10 mouse cellular contexts compared by ENCODE assay signal in the genomic region with DNA sequence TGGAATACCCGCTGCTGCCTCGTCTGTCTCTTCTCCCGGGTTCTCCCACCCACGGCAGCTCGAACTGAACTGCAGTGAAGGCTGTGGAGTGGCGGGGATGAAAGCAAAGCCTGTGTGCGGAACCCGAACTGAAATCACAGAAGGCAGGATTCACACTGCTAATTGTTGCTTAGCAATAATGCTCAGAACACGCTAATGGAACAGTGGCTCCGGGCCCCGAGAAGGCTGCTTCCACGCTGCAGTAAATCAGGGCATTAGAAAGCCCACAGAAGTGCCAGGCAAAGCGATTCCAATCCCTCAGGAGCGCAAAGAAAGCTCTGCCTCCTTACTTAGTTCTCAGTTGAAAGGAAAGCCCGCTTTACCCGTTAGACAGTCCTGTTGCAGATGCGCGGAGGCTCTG.
A peak's percentile ranks its signal among the peaks of the same experiment; 100 is the strongest.
DNase-seq lines count a peak whose midpoint lies in the region; ATAC-seq and TF ChIP-seq lines count a peak whose summit lies in the region.
"Had no signal": no experiment of that assay in that cellular context is flagged by ENCODE, and none has a peak within 500 bp of the region (broad histone marks: within the 10 kb centered on the region; RNA-seq: fewer than 3 reads in every experiment).

No protein-coding gene starts in this region.

- H3K27ac ChIP-seq in testis, adult 2 months (ENCODE audit: control insufficient read depth, insufficient read depth, low read depth, low read length), result no peak overlapping the region
- peak overlapping the region; percentile 48; the same call in 1 of the 2 replicates for H3K27ac ChIP-seq in hindbrain, postnatal 0 days
- H3K27ac ChIP-seq in midbrain, embryonic 14.5 days (replicated peaks; ENCODE audit: low read depth, low read length), result peak overlapping the region; percentile 21; the same call in 1 of the 2 replicates
- H3K27ac ChIP-seq in kidney, embryonic 14.5 days (ENCODE audit: low read depth, low read length), result no peak overlapping the region

- WGBS in hindbrain, postnatal 0 days, result 36% methylated on average over 18 of the region's 18 CpGs
- 50% methylated on average over 18 of the region's 18 CpGs for WGBS in midbrain, embryonic 14.5 days
- 78% methylated on average over 18 of the region's 18 CpGs for WGBS in kidney, embryonic 14.5 days

- no peaks in the 10 kb centered on the region for H3K36me3 ChIP-seq in testis, adult 2 months (ENCODE audit: control insufficient read depth, insufficient read depth, low read length)
- no peaks in the 10 kb centered on the region for H3K36me3 ChIP-seq in hindbrain, postnatal 0 days (ENCODE audit: insufficient read depth, low read length)
- no peaks in the 10 kb centered on the region for H3K36me3 ChIP-seq in midbrain, embryonic 14.5 days (ENCODE audit: control insufficient read depth, insufficient read depth, low read length)
- H3K36me3 ChIP-seq in kidney, embryonic 14.5 days (ENCODE audit: control insufficient read depth, insufficient read depth, low read length), result no peaks in the 10 kb centered on the region

- H3K9me3 ChIP-seq in hindbrain, postnatal 0 days (ENCODE audit: low read length), result no peaks in the 10 kb centered on the region
- no peaks in the 10 kb centered on the region for H3K9me3 ChIP-seq in midbrain, embryonic 14.5 days (ENCODE audit: control insufficient read depth, low read length)
- no peaks in the 10 kb centered on the region for H3K9me3 ChIP-seq in kidney, embryonic 14.5 days (ENCODE audit: control insufficient read depth, low read length)

- ATAC-seq in hindbrain, postnatal 0 days, result no peak
- no peak for ATAC-seq in midbrain, embryonic 14.5 days (ENCODE audit: low FRiP score, low TSS enrichment)
- no peak for ATAC-seq in kidney, embryonic 14.5 days (ENCODE audit: low FRiP score, low TSS enrichment)
- ATAC-seq: Patski had no signal

- TF ChIP-seq CTCF in testis, adult 2 months (IDR thresholded peaks at IDR 0.05; ENCODE audit: control insufficient read depth, insufficient read depth, insufficient replicate concordance, low read depth, low read length), result no peak
- TF ChIP-seq CTCF in hindbrain, postnatal 0 days (IDR thresholded peaks at IDR 0.05; ENCODE audit: low read depth), result no peak

- no peaks in the 10 kb centered on the region for H3K27me3 ChIP-seq in testis, adult 2 months (ENCODE audit: control insufficient read depth, insufficient read depth, low read length)
- H3K27me3 ChIP-seq in hindbrain, postnatal 0 days (ENCODE audit: insufficient read depth, low read length), result no peaks in the 10 kb centered on the region
- H3K27me3 ChIP-seq in midbrain, embryonic 14.5 days (ENCODE audit: control insufficient read depth, insufficient read depth, low read length), result no peaks in the 10 kb centered on the region
- no peaks in the 10 kb centered on the region for H3K27me3 ChIP-seq in kidney, embryonic 14.5 days (ENCODE audit: control insufficient read depth, insufficient read depth, low read length)

- H3K9ac ChIP-seq in hindbrain, postnatal 0 days (replicated peaks; ENCODE audit: low read length), result no peak overlapping the region
- no peak overlapping the region for H3K9ac ChIP-seq in midbrain, embryonic 14.5 days (replicated peaks; ENCODE audit: low read length)
- no peak overlapping the region for H3K9ac ChIP-seq in kidney, embryonic 14.5 days (ENCODE audit: low read depth, low read length)

- peaks cover 4% of the 10 kb centered on the region; the same call in 1 of the 2 replicates for H3K4me1 ChIP-seq in testis, adult 2 months (ENCODE audit: control insufficient read depth, insufficient read depth, low read length)
- no peaks in the 10 kb centered on the region for H3K4me1 ChIP-seq in hindbrain, postnatal 0 days (ENCODE audit: insufficient read depth, low read length)
- no peaks in the 10 kb centered on the region for H3K4me1 ChIP-seq in midbrain, embryonic 14.5 days (ENCODE audit: control insufficient read depth, insufficient read depth, low read length)
- no peaks in the 10 kb centered on the region for H3K4me1 ChIP-seq in kidney, embryonic 14.5 days (ENCODE audit: control insufficient read depth, insufficient read depth, low read length)

- H3K4me3 ChIP-seq in testis, adult 2 months (ENCODE audit: control insufficient read depth, low read depth, low read length), result peak overlapping the region; percentile 8
- H3K4me3 ChIP-seq in hindbrain, postnatal 0 days (ENCODE audit: low read length), result peak overlapping the region; percentile 19
- H3K4me3 ChIP-seq in midbrain, embryonic 14.5 days (replicated peaks; ENCODE audit: low read depth, low read length), result 0 out of 2 replicates have a peak overlapping the region, but pooled peaks have one; percentile 2
- H3K4me3 ChIP-seq in kidney, embryonic 14.5 days (ENCODE audit: low read length), result no peak overlapping the region

- H3K4me2 ChIP-seq in hindbrain, postnatal 0 days (ENCODE audit: low read depth, low read length), result peak overlapping the region; percentile 51
- peak overlapping the region; percentile 35 for H3K4me2 ChIP-seq in midbrain, embryonic 14.5 days (ENCODE audit: low read length)
- no peak overlapping the region for H3K4me2 ChIP-seq in kidney, embryonic 14.5 days (replicated peaks; ENCODE audit: low read depth, low read length)

- DNase-seq in testis, postnatal 10 days (ENCODE audit: low spot score), result no peak
- peak; percentile 56 for DNase-seq in hindbrain, postnatal 0 days (ENCODE audit: low spot score)
- peak; percentile 64 for DNase-seq in midbrain, embryonic 14.5 days
- no peak for DNase-seq in adrenal gland, adult (ENCODE audit: inconsistent age in 2 of 2, low spot score in 1 of 2)
- DNase-seq in thymus, postnatal 0 days (ENCODE audit: low spot score), result no peak
- DNase-seq in urinary bladder, postnatal 10 days (ENCODE audit: low spot score), result no peak
- DNase-seq: thymus, postnatal 14 days had no signal

- TF ChIP-seq POLR2A in testis, adult 2 months (IDR thresholded peaks at IDR 0.05; ENCODE audit: control insufficient read depth, low read depth, low read length), result no peak

Comparison
In these comparisons a context has a peak if more than half of its experiments do, and no peak if none do; other contexts are left out.
1. H3K27ac ChIP-seq: peak in hindbrain, postnatal 0 days (single experiment) and midbrain, embryonic 14.5 days (single experiment); none in testis, adult 2 months (single experiment) and kidney, embryonic 14.5 days (single experiment).
2. DNase-seq: peak in hindbrain, postnatal 0 days (single experiment) and midbrain, embryonic 14.5 days (single experiment); none in testis, postnatal 10 days (single experiment), adrenal gland, adult (0 of 2), thymus, postnatal 0 days (single experiment) and urinary bladder, postnatal 10 days (single experiment).